Mouse (Mus musculus) adrenal gland, postnatal 14 days (tissue): ENCODE results near the gene Tmem63c. TPM values are rescaled to one million over a fixed set of nuclear protein-coding genes. Genes with fewer than 3 reads are reported as not detected.

Source experiments
- DNase-seq: peaks from one replicate; pipeline ENCODE4 v3.0.0; 2021; ENCODE audit warnings: mixed read lengths
- total RNA-seq: library from RNA; stranded (reverse); gene quantifications from 2 replicates; pipeline ENCODE4 v1.2.3, GENCODE M21; 2021

The Tmem63c gene
- total RNA-seq, 1 experiment from 2014 or later: 1.3 TPM

DNA sequence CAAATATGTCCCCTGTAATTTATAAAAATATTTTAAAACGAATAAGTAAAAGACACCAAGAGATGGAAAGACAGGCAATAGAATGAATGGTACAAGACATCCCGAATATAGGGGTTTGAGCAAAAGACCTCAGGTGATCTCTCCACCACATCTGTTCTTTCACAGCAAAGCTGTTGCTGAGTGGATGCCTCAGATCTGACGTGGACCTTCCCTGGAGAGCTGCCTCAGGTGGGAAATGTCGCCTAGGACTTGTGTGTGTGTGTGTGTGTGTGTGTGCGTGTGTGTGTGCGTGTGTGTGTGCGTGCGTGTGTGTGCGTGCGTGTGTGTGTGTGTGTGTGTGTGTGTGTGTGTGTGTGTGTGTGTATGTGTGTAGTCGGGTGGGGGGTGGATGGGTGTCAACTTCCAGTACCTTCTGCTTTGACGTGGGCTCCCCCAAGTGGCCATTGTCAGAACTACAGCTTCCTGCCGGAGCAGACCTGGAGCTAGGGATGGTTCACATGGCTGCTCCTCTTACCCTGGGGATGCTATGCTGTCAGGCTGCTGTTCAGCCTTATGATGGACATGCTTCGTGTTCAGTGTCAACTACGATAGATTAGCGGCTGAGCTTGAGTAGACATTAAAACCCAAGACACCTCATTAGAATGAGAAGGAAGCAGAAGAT is 31.7 kb downstream of the Tmem63c start:
- peak; percentile 91 for DNase-seq

DNA sequence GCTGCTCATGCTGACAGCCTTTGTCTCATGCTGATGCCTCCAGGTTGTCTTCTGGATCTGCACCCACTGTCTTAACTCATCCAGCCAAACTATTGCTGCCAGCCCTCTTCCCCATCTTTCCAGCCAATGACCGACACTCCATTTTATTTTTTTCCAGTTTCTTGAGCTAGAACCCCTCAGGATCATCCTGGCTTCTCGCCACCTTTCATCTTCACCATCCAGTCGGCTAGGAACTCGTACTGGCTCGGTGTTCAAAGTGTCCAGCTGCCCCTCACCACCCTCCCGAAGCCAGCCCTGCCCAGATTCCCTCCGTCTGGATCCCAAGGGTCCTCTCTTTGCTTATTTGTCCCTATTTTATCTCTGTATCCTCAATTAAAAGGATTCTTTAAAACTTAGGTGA is 33.7 kb downstream of the Tmem63c start:
- DNase-seq: no peak

DNA sequence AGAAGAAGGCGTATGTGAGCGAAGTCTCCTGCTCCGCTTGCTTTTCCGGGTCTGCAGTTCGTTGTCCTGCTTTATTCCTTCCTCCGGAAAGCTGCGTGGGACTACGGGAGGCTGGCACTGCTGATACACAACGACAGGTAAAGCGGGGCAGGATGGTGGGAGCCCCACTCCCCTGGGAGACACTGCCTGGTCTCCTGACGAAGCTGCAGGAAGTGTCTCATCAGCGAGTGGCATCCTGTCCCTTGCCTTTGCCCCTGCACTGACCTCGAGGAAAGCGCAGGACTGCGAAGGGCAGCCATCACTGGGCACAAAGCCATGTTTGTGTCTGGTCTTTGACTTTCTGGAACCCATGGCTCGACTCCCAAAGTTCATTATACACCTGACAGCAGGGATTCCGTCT is 35.9 kb downstream of the Tmem63c start:
- DNase-seq: peak; percentile 52

DNA sequence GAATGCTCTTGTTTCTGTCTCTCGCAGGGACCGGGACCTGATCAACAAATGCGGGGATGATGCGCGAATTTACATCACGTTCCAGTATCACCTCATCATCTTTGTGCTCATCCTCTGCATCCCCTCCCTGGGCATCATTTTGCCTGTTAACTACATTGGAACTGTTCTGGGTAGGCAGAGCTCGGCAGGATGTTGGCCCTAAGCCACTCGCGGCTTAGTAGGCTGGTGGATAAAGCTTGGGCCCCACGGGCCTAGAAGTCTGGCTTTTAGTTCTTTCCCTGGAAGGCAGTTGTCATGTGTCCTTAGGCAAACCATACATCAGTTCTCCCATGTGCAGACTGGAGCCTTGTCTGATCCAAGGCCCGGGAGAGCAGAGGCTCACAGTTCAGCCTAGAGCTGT is 44.3 kb downstream of the Tmem63c start:
- DNase-seq: no peak

DNA sequence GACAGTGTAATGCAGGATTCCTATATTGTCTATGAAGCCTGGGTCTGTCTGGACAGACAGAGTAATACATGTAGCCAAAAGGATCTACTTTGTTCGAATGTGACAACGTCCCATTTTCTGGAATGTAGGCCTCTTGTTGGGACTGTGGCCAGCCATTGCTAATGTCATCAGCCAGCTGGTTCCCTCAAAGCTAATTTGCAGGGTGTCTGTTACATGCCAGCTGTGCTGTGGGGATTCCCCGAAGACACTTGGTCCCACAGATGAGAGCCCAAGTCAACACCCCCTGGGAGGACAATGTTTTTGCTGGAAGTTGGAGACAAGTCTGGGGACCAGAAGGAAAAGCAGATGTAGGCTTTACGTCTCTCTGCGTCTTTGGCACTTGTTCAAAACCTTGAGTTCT is 45.3 kb downstream of the Tmem63c start:
- DNase-seq: no peak

DNA sequence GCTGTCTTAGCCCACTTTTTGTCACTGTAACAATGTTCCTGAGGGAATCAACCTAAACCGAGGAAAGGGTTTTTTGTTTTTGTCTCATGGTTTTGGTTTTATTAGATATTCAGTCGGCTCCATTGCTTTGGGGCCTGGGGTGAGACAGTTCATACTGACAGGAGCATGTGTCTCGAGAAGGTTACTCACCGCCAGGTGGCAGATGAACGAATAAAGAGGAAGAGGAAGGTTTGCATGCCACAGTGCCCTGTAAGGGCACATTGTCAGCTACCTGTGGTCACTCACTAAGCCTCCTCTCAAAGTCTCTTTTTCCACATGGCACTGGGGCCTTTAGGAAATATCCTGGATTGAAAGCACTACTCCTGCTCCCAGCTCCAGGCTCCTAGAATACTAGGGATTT is 49.4 kb downstream of the Tmem63c start:
- DNase-seq: no peak

DNA sequence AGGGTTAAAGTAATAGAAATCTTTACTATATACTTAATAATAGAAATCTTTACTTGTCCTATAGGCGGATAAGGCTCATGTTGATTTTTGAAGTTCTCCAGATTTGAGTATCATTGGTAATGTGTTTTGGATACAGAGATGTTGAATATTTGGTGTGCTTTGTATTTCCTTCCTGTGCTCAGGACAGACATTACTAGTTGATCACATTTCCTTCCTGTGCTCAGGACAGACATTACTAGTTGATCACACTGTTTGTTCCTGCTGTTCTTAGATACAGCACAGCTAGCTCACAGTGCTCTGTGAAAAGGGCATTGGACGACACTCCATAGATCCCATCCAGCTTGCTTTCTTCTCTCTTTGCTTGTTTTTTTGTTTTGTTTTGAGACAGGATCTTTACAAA is 55.5 kb downstream of the Tmem63c start:
- no peak for DNase-seq

DNA sequence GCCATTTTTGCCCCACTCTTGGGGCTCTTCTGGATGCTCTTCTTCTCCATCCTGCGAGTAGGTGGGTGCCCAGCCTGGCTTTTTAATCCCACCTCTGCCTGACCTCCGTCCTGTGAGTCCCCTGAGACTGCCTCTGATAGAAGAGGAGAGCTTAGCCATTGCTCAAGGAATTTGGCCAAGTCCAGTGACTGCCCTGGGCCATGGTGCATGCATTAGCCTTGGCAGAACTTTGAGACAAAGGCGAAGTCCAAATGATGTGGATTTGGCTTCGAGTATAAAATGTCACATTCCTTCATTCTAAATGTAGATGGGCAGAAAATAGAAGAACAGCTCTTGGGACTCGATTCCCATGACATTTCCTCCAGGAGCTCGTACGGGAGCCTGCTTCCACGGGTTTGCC is 61.7 kb downstream of the Tmem63c start:
- DNase-seq: no peak

DNA sequence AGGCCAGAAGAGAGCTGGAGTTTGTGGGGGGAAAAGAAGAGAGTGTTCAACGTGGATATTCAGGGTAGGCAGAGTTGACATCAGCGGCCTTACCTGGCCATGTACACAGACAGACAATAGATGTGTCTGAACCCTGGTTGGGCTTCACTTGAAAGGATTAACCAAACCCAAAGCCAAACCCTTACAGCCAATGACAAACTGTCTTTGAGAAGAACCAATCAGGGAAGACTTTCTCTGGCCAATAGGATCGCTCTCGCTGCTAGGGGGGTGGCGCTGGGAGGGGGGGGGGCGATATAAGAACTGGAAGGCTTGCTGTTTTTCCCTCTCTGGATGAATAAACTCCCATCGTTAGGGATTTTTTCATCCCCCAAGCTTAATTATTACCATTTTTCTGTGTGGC is 66.1 kb downstream of the Tmem63c start:
- no peak for DNase-seq

DNA sequence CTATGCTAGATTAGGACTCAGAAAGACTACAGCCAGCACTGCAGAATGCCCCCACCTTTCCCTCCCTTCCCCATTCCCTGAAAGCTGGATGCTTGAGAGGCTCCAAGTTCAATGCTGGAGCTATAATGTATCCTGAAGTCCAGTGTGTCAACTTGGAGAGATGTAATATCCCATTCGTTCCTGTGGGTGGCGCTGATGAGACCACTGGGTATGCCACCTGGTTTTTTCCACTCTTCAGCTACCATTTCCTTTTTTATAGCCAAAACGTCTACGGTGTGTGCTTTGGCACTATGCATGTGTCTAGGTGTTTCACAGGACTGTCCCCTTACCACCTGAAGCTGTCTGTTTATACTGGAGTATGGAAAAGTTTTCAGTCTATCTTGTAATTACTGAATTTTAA is 67.2 kb downstream of the Tmem63c start:
- peak; percentile 36 for DNase-seq

DNA sequence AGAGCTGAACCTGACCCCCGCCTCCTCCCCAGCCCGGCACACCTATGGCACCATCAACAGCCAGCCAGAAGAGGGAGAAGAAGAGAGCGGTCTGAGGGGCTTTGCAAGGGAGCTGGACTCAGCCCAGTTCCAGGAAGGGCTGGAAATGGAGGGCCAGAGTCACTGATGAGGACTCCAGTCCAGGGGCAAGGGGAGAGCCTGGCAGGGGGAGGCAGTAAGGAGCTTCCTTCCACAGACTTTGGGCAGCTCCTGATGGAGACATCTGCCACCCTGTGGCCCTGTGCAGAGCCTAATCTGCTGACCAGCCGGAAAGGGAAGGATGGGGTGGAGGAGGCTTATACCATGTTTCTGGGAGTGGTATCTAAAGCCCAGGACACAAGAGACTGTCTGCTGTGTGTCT is 68.1 kb downstream of the Tmem63c start:
- no peak for DNase-seq

DNA sequence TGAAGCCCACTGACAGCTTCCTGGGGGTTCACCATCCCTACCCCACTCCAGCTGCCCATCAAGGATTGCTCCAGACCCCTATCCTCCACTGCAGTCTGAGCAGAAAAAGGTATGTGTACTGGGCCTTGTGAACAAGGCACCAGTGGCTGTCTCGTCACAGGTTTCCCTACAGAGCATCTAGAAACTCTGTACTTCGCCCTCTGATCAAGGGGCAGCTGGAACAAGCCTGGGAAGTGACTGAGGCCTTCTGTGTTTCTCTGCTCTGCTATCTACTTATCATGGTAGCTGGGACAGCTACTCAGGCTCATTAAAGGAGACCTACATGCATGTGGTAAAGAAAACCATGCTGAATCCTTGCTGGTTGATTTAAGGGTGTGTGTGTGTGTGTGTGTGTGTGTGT is 68.6 kb downstream of the Tmem63c start:
- DNase-seq: no peak

DNA sequence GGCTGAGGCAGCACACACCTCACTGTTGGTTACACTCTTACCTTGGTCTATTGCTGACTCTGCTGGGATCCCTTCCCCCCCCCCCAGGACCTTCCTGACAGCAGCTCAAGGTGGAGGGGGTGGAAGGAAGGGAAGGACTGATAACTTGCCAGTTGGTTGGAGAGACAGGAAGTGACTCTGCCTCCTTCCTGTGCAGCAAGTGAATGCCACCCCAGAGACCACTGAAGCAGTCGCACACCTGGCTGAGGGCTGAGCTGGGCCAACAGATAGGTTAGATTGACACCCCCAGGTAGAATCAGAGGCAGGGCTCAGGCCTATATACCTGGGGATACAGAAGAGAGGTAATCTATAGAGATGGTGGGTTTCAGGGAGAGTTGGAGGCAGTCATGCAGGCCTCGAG is 70.8 kb downstream of the Tmem63c start:
- no peak for DNase-seq

DNA sequence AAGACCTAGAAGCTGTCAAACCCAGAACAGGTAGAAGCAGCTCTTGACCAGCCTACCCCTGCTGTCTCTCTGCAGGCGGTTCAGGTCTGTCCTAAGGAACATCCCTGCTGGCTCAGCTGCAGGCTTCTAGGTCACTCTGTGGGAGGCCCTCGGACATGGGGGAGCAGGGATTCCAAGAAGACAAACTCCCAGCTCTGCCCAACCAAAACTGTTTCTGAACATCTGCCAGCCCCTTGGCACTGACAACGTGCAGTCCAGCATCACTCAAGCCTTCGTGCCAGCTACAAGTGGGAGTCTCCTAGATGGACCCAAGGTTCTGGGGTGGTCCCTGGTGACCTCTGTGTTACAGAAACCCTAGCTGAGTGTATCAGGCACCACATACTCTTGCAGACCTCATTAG is 72.1 kb downstream of the Tmem63c start:
- peak; percentile 9 for DNase-seq

DNA sequence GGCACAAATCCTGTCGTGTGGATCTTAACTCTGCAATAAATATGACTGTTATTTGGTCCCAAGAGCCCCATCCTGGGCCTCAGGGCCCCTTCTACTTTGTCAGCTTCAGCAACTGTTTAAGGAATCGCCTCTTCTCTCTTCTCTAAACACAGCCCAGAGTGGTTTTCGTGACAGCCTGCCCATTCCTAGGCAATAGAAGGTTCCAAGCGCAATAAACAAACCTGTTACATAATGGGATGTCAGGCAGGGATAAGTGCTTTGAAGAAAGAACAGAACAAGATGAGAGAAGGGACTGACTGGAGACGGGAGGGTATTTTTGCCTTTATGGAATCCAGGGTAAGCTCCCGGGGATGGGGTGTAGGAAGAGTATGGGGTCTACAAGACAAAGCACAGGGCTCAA is 72.5 kb downstream of the Tmem63c start:
- DNase-seq: no peak

DNA sequence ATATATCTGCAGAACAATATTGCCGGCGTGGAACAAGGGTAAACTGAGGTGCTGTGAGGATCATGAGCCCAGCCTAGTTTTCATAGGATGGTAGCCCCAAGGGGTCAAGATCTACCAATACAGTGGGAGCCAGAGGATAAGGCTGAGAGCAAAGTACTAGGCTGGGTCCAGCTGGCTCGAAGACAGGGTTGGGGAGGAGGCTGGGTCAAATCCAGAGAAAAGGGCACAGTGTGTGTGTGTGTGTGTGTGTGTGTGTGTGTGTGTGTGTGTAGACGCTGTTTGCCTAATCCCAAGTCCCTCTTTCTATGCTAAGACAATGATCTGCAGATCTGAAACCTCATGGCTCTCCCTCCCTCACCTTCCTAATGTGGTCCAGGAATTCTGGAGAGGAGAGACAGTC is 79.2 kb downstream of the Tmem63c start:
- no peak for DNase-seq

DNA sequence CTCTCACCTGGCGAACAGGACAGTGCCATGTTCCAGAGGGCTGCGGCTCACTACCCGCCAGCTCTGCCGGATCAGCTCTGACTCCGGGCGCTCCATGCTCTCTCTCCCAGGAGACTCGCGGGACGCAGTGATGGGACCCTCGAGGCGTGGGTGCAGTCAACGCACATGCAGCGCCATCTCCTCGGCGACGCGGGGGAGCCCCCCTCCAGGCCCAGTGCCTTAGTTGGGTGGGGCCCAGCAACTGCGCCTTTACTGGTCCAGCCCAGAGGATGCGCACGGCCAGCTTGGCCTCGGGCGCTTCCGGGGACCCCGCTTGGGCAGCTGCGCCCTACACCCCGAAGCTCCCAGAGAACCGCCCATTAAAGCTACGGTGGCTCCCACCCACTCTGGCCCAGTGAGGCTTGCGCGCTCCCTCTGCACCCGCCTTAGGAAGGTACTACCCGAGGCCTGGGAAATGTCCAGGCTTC is 81.1 kb downstream of the Tmem63c start, which contains the start of gene Ngb:
Ngb (minus strand) TSS at position 375 of the 467 bp plus-strand sequence.
- no peak for DNase-seq

DNA sequence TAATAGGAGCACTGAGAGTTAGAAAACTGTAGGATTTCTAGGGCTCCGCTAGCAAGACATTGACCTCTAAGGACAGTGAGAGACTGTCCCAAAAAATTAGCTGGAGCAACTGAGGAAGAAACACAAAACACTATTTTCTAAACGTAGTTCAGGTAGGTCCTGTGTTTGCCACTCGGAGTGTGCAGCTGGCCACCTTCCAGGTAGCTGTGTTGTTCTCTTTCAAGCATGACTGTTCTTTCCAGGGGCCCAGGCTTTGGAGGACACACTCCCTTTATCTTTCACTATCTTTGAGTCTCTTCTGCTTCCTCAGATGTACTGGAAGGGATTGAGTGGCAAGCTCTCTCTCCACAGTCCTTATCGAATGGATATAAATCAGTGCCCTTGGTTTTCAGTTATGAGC is 82.3 kb downstream of the Tmem63c start:
- DNase-seq: no peak

DNA sequence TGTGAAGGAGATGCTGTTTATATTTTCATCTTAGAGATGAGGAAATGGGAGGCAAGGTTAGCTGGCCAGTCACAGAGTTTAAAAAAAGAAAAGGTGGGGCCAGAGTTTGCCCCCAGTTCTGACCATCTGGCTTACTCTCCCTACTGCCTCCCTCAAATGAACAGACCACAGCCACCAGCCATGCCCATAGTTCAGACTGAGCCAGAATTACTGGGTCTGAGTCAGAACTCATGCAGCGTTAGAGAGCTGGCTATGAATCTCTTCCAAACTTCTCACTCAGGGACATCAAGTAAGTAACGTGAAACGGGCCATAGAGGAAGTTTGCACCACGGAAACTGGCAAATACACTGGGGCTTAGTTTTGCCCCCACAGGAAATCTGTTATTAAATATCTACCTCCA is 83.7 kb downstream of the Tmem63c start:
- no peak for DNase-seq

DNA sequence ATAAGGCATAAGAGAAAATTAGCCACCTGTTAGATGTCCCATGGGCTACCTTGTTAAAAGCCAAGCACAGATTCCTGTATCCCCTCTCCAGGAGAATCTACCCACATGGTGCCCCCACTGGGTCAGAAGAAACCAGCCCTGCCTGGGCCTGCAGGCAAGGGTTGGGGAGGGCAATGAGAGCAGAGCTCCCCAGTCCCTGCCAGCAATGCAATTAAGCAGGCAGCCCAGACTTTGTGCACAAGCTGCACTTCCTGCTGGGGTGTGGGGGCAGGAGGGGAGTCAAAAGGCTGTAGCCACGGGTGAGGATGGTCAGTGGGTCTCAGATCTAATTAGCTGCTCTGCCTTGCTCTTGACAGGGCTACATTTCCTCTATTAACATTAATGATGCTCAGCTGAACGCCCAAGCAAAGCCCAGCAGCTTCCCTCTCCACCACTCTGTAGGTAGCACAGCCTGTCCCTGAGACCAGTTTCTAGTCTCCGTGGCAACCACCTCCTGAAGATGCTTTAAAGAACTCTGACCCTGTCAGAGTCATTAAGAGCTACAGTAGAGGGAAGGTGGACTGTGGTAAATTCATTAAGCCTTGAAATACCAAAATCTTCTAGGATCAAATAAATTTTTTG is 86.3 kb downstream of the Tmem63c start:
- DNase-seq: no peak

DNA sequence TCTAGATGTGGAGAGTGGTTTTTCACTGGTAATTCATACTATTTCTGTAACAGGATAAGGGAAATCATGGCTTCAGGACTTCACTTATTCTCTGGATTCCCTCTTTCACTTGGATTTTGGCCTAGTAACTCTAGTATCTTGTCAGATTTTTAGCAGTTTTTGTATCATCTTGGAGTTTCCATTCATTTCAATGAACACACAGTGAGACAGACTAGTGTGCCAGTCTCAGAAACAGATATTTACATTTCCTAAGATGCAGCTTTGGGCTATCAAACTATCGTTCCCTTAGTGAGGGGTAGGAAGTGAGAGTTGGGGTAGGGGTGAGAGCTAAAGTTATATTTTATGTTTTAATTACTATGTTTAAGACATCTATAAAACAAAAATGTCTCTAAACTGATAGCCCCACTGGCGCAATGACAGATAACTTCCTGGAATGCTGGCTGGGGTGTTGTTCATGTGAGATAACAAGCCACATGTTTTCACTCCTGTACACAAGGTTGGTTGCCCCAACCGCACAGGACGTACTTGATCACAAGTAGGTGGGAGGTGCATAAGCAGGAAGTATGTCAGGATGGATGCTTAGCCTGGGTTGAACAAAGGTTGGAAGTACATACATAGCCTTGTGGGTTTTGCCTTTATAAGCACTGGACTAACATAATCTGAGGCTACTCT is 100.9 kb downstream of the Tmem63c start:
- no peak for DNase-seq

DNA sequence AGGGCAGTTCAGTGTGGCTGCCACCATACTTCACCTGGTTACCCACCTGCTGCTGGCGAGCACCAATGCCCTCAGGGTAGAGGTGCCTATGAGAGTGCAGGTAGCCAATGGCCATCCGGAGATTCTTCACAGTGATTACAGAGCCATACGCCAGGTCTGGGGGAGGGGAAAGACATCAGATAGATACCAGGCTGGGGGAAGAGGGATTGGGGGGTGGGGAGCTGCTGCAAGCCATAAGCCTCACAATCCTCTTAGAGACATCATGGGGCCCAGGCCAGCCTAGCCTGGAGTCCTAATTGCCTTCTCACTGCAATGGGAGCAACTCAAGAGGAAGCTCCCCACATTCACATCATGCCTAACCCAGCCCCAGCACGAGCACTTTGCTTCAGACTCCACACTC is 106.1 kb downstream of the Tmem63c start:
- DNase-seq: no peak

DNA sequence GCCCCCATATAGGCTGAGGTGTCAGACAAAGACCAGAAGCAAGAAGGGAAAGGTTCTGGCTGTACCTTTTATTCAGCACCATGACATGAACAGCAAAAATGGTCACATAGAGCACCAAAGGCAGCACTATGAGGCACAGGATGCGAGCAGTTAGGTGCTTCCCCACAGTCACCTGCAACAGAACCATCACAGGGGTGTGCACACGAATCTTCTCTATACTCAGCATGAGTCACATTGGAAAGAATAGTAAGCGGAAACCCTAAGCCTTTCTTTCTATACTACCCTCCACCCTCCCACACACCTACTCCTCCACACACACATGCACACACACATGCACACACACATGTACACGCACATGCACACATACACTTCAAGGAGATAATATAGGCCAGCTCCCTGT is 109.1 kb downstream of the Tmem63c start:
- no peak for DNase-seq

DNA sequence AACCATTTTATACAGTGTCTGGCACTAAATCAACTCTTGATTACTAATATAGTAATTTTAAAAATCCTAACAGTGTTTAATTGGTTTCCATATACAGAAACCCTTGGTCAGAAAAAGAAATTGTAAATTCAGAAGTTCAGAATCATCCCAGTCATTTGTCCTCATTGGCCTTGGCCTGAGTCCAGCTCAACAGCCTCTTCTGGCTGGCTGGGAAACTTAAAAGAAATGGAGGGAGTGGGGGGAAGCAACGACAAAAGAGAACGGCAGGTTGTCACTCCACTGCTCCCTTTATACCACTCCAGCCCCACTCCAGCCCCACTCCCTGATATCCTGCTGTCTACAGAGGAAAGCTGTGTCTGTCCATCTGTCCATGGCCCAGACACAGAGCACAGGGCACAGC is 110.0 kb downstream of the Tmem63c start:
- peak; percentile 63 for DNase-seq
